In the genomic region with DNA sequence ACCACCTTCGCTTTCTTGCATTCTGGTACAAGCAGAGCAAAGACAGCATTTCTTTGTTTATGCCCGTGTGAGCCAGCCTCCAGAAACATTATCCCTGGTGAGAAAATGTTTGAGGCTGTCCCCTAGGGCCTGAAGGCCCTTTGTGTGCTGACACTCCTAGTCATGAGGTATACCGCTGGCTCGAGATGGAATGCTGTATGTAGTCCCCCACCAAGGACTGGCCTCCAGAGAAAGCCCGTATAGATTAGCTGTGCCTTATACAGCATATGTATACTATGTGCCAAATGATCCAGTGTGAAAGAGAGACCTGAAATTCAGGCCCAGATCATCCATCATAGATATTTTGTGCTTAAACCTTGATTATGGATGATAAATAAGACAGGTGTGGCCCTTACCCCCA, we compare ENCODE assay signal across 18 mouse cellular contexts. TPM values are rescaled to one million over a fixed set of nuclear protein-coding genes. Genes with fewer than 3 reads are reported as not detected.
DNase-seq lines count a peak whose midpoint lies in the region; ATAC-seq and TF ChIP-seq lines count a peak whose summit lies in the region.
"Had no signal": no experiment of that assay in that cellular context is flagged by ENCODE, and none has a peak within 500 bp of the region (broad histone marks: within the 10 kb centered on the region; RNA-seq: fewer than 3 reads in every experiment).

No protein-coding gene starts in this region.

- no peak for DNase-seq in heart, postnatal 0 days (ENCODE audit: low spot score)
- DNase-seq in heart, postnatal 10 days = no peak
- no peak for DNase-seq in hindbrain, postnatal 0 days (ENCODE audit: low spot score)
- DNase-seq in frontal cortex, postnatal 14 days (ENCODE audit: low spot score in 2 of 2) = no peak
- DNase-seq in adrenal gland, postnatal 36 days = no peak
- no peak for DNase-seq in heart, postnatal 14 days
- DNase-seq: cerebellum, adult 9-11 months; kidney, adult 18-20 months; kidney, postnatal 14 days; thymus, postnatal 25 days had no signal

- TF ChIP-seq EP300 in heart, postnatal 0 days (IDR thresholded peaks at IDR 0.05; ENCODE audit: low read depth) = no peak

- intact Hi-C loops in heart, postnatal 10 days (cut with DNase I) = no loop called here
- intact Hi-C loops in heart, postnatal 14 days (cut with DNase I) = no loop called here

- no peak overlapping the region for H3K4me2 ChIP-seq in heart, postnatal 0 days (ENCODE audit: low read depth, low read length)
- no peak overlapping the region for H3K4me2 ChIP-seq in forebrain, embryonic 16.5 days (ENCODE audit: low read length)
- H3K4me2 ChIP-seq in hindbrain, postnatal 0 days (ENCODE audit: low read depth, low read length) = no peak overlapping the region
- H3K4me2 ChIP-seq in neural tube, embryonic 12.5 days (replicated peaks) = no peak overlapping the region
- H3K4me2 ChIP-seq: liver, embryonic 11.5 days; lung, embryonic 15.5 days; stomach, embryonic 15.5 days had no signal

- WGBS in heart, postnatal 0 days = 68% methylated on average over 5 of the region's 5 CpGs
- 31% methylated on average over 5 of the region's 5 CpGs for WGBS in forebrain, embryonic 16.5 days
- WGBS in hindbrain, postnatal 0 days = 35% methylated on average over 5 of the region's 5 CpGs
- 61% methylated on average over 5 of the region's 5 CpGs for WGBS in neural tube, embryonic 12.5 days

- H3K27ac ChIP-seq in heart, postnatal 0 days (ENCODE audit: low read depth) = no peak overlapping the region
- H3K27ac ChIP-seq in forebrain, embryonic 16.5 days (ENCODE audit: low read length) = peak overlapping the region; percentile 63
- H3K27ac ChIP-seq in hindbrain, postnatal 0 days = peak overlapping the region; percentile 62; the same call in 1 of the 2 replicates
- no peak overlapping the region for H3K27ac ChIP-seq in neural tube, embryonic 12.5 days
- H3K27ac ChIP-seq: lung, embryonic 15.5 days; stomach, embryonic 15.5 days had no signal

- no peak overlapping the region for H3K9ac ChIP-seq in heart, postnatal 0 days (replicated peaks; ENCODE audit: low read depth, low read length)
- no peak overlapping the region for H3K9ac ChIP-seq in forebrain, embryonic 16.5 days (replicated peaks; ENCODE audit: low read depth, low read length)
- no peak overlapping the region for H3K9ac ChIP-seq in hindbrain, postnatal 0 days (replicated peaks; ENCODE audit: low read length)
- H3K9ac ChIP-seq in neural tube, embryonic 12.5 days = no peak overlapping the region
- H3K9ac ChIP-seq: lung, embryonic 15.5 days; stomach, embryonic 15.5 days had no signal

- H3K9me3 ChIP-seq in heart, postnatal 0 days (replicated peaks; ENCODE audit: control insufficient read depth, low read length) = no peaks in the 10 kb centered on the region
- no peaks in the 10 kb centered on the region for H3K9me3 ChIP-seq in forebrain, embryonic 16.5 days (ENCODE audit: control insufficient read depth, low read length)
- no peaks in the 10 kb centered on the region for H3K9me3 ChIP-seq in hindbrain, postnatal 0 days (ENCODE audit: low read length)
- no peaks in the 10 kb centered on the region for H3K9me3 ChIP-seq in neural tube, embryonic 12.5 days
- H3K9me3 ChIP-seq: lung, embryonic 15.5 days; megakaryocyte, embryonic 14.5 days; stomach, embryonic 15.5 days had no signal

- H3K27me3 ChIP-seq in heart, postnatal 0 days (ENCODE audit: control insufficient read depth, insufficient read depth, low read length) = no peaks in the 10 kb centered on the region
- H3K27me3 ChIP-seq in forebrain, embryonic 16.5 days (replicated peaks; ENCODE audit: control insufficient read depth, insufficient read depth, low read length) = no peaks in the 10 kb centered on the region
- no peaks in the 10 kb centered on the region for H3K27me3 ChIP-seq in hindbrain, postnatal 0 days (ENCODE audit: insufficient read depth, low read length)
- no peaks in the 10 kb centered on the region for H3K27me3 ChIP-seq in neural tube, embryonic 12.5 days (replicated peaks)
- H3K27me3 ChIP-seq: lung, embryonic 15.5 days; megakaryocyte, embryonic 14.5 days; stomach, embryonic 15.5 days had no signal

- H3K36me3 ChIP-seq in heart, postnatal 0 days (replicated peaks; ENCODE audit: control insufficient read depth, insufficient read depth, low read length) = peaks cover 18% of the 10 kb centered on the region; the same call in 1 of the 2 replicates
- H3K36me3 ChIP-seq in forebrain, embryonic 16.5 days (ENCODE audit: control insufficient read depth, insufficient read depth) = peaks cover 3% of the 10 kb centered on the region; the same call in 1 of the 2 replicates
- H3K36me3 ChIP-seq in hindbrain, postnatal 0 days (ENCODE audit: insufficient read depth, low read length) = peaks cover 3% of the 10 kb centered on the region; the same call in 1 of the 2 replicates
- peaks cover 24% of the 10 kb centered on the region; the same call in 1 of the 2 replicates for H3K36me3 ChIP-seq in neural tube, embryonic 12.5 days
- H3K36me3 ChIP-seq: stomach, embryonic 15.5 days had no signal

- H3K4me3 ChIP-seq in heart, postnatal 0 days (ENCODE audit: low read depth, low read length) = no peak overlapping the region
- H3K4me3 ChIP-seq in forebrain, embryonic 16.5 days (replicated peaks; ENCODE audit: low read length) = no peak overlapping the region
- H3K4me3 ChIP-seq in hindbrain, postnatal 0 days (ENCODE audit: low read length) = no peak overlapping the region
- no peak overlapping the region for H3K4me3 ChIP-seq in neural tube, embryonic 12.5 days
- H3K4me3 ChIP-seq: lung, embryonic 15.5 days; megakaryocyte, embryonic 14.5 days; stomach, embryonic 15.5 days had no signal

- H3K4me1 ChIP-seq in heart, postnatal 0 days (ENCODE audit: control insufficient read depth, insufficient read depth) = no peaks in the 10 kb centered on the region
- H3K4me1 ChIP-seq in forebrain, embryonic 16.5 days (replicated peaks; ENCODE audit: control insufficient read depth, insufficient read depth, low read length) = peaks cover 12% of the 10 kb centered on the region
- peaks cover 7% of the 10 kb centered on the region for H3K4me1 ChIP-seq in hindbrain, postnatal 0 days (ENCODE audit: insufficient read depth, low read length)
- peaks cover 13% of the 10 kb centered on the region; the same call in 1 of the 2 replicates for H3K4me1 ChIP-seq in neural tube, embryonic 12.5 days
- H3K4me1 ChIP-seq: lung, embryonic 15.5 days; stomach, embryonic 15.5 days had no signal

- 0 out of 2 replicates have a peak, but pooled peaks have one; percentile 13 for ATAC-seq in heart, postnatal 0 days (ENCODE audit: insufficient read depth, low read depth)
- 0 out of 2 replicates have a peak, but pooled peaks have one; percentile 36 for ATAC-seq in forebrain, embryonic 16.5 days
- ATAC-seq in hindbrain, postnatal 0 days = peak; percentile 33; the same call in 1 of the 2 replicates
- peak; percentile 68; the same call in 1 of the 2 replicates for ATAC-seq in neural tube, embryonic 12.5 days (ENCODE audit: low FRiP score, low read depth)

- TF ChIP-seq CTCF in heart, postnatal 0 days (IDR thresholded peaks at IDR 0.05; ENCODE audit: low read depth) = no peak
- no peak for TF ChIP-seq CTCF in hindbrain, postnatal 0 days (IDR thresholded peaks at IDR 0.05; ENCODE audit: low read depth)

RNA-seq across cellular contexts. Expression of a gene that starts 39.4 kb away (rescaled TPM):
- 5.2 and 8.8 TPM in 2 replicates for total RNA-seq in heart, postnatal 0 days (2014; rRNA removed; ENCODE audit: low replicate concordance)
- polyA plus RNA-seq in heart, postnatal 0 days (2015; fragmentation: Nextera tagmentation; extraction: Ambion mirVana) = 13.7 and 14.9 TPM in 2 replicates
- 10 to 100 TPM; 11.3 to 12.0 TPM for total RNA-seq in heart, postnatal 10 days (2021)
- polyA plus RNA-seq in forebrain, embryonic 16.5 days (2015; fragmentation: Nextera tagmentation; extraction: Ambion mirVana) = 73.7 and 75.1 TPM in 2 replicates
- total RNA-seq in hindbrain, postnatal 0 days (2014; rRNA removed) = 14.2 and 14.6 TPM in 2 replicates
- 35.1 and 36.2 TPM in 2 replicates for polyA plus RNA-seq in hindbrain, postnatal 0 days (2015; fragmentation: Nextera tagmentation; extraction: Ambion mirVana)
- polyA plus RNA-seq in neural tube, embryonic 12.5 days (2016; fragmentation: Nextera tagmentation; extraction: Ambion mirVana) = 57.9 and 62.2 TPM in 2 replicates
- 10 to 100 TPM; 13.4 to 16.0 TPM for total RNA-seq in adrenal gland, postnatal 36 days (2021)
- total RNA-seq in heart, postnatal 14 days (2021) = 10 to 100 TPM in 1 of 2 experiments, 1 to 10 TPM in 1; 9.7 to 11.8 TPM

RNA-seq across cellular contexts. Expression of a gene that starts 39.5 kb away (rescaled TPM):
- 2.2 and 13.1 TPM in 2 replicates for total RNA-seq in heart, postnatal 0 days (2014; rRNA removed; ENCODE audit: low replicate concordance)
- polyA plus RNA-seq in heart, postnatal 0 days (2015; fragmentation: Nextera tagmentation; extraction: Ambion mirVana) = 4.0 and 4.2 TPM in 2 replicates
- 1 to 10 TPM; 1.5 to 1.6 TPM for total RNA-seq in heart, postnatal 10 days (2021)
- polyA plus RNA-seq in forebrain, embryonic 16.5 days (2015; fragmentation: Nextera tagmentation; extraction: Ambion mirVana) = 7.1 and 9.8 TPM in 2 replicates
- 4.7 and 4.8 TPM in 2 replicates for total RNA-seq in hindbrain, postnatal 0 days (2014; rRNA removed)
- polyA plus RNA-seq in hindbrain, postnatal 0 days (2015; fragmentation: Nextera tagmentation; extraction: Ambion mirVana) = 4.3 and 5.5 TPM in 2 replicates
- 11.2 and 11.6 TPM in 2 replicates for polyA plus RNA-seq in neural tube, embryonic 12.5 days (2016; fragmentation: Nextera tagmentation; extraction: Ambion mirVana)
- under 1 TPM; 0.36 to 0.56 TPM for total RNA-seq in adrenal gland, postnatal 36 days (2021)
- total RNA-seq in heart, postnatal 14 days (2021) = under 1 TPM; 0.62 to 0.90 TPM
- total RNA-seq: gastrocnemius, adult 18-20 months had no signal

RNA-seq across cellular contexts. Expression of a gene that starts 40.6 kb away (rescaled TPM):
- 0.12 and 2.6 TPM in 2 replicates for total RNA-seq in heart, postnatal 0 days (2014; rRNA removed; ENCODE audit: low replicate concordance)
- 0.15 and 0.34 TPM in 2 replicates for polyA plus RNA-seq in heart, postnatal 0 days (2015; fragmentation: Nextera tagmentation; extraction: Ambion mirVana)
- under 1 TPM; 0.62 to 0.74 TPM for total RNA-seq in heart, postnatal 10 days (2021)
- 0.90 and 1.3 TPM in 2 replicates for polyA plus RNA-seq in forebrain, embryonic 16.5 days (2015; fragmentation: Nextera tagmentation; extraction: Ambion mirVana)
- 1.8 and 3.7 TPM in 2 replicates for total RNA-seq in hindbrain, postnatal 0 days (2014; rRNA removed)
- polyA plus RNA-seq in hindbrain, postnatal 0 days (2015; fragmentation: Nextera tagmentation; extraction: Ambion mirVana) = 1.9 and 2.4 TPM in 2 replicates
- 0.68 and 0.78 TPM in 2 replicates for polyA plus RNA-seq in neural tube, embryonic 12.5 days (2016; fragmentation: Nextera tagmentation; extraction: Ambion mirVana)
- total RNA-seq in adrenal gland, postnatal 36 days (2021) = 1 to 10 TPM in 1 of 2 experiments, under 1 TPM in 1; 0.46 to 1.3 TPM
- total RNA-seq in heart, postnatal 14 days (2021) = under 1 TPM; 0.50 to 0.63 TPM
- total RNA-seq: hematopoietic stem cell, adult 5-6 weeks had no signal

Comparison
In these comparisons a context has a peak if more than half of its experiments do, and no peak if none do; other contexts are left out.
1. ATAC-seq: peak in every context shown above with its lines; median percentile 68 in neural tube, embryonic 12.5 days; 36 in forebrain, embryonic 16.5 days; 33 in hindbrain, postnatal 0 days; 13 in heart, postnatal 0 days.
2. H3K27ac ChIP-seq: peak in forebrain, embryonic 16.5 days (single experiment) and hindbrain, postnatal 0 days (single experiment); none in heart, postnatal 0 days (single experiment) and neural tube, embryonic 12.5 days (single experiment).